Mouse (Mus musculus) layer of hippocampus, adult 2 months (tissue): Measurements from ENCODE around the gene Slc2a10. TPM values are rescaled to one million over a fixed set of nuclear protein-coding genes. Genes with fewer than 3 reads are reported as not detected.
A peak's percentile ranks its signal among the peaks of the same experiment; 100 is the strongest.
"Not testable (repeated sequence)": the region's sequence is repeated elsewhere in the genome, so short reads cannot be mapped to it uniquely, and the experiment has no call there.

Experiments used
- DNase-seq, 2 experiments: peaks; one replicate each; pipeline ENCODE4 v3.0.0; 2022; ENCODE audit warnings: low spot score in 2 of 2
- H3K27ac ChIP-seq: fragments of 200-600 bp; 2 replicates; pipeline ENCODE4 v1.8.1; 2022
- H3K4me3 ChIP-seq: fragments of 200-600 bp; 2 replicates; pipeline ENCODE4 v1.8.1; 2022; ENCODE audit warnings: mild to moderate bottlenecking
- CTCF ChIP-seq: fragments of 200-600 bp; conservative IDR thresholded peaks from 2 replicates; pipeline ENCODE4 v1.8.1; 2022; ENCODE audit warnings: antibody characterized with exemption, mild to moderate bottlenecking, moderate library complexity
- total RNA-seq, 2 experiments: library from RNA; stranded (reverse); gene quantifications; 2 replicates each; pipeline ENCODE4 v1.2.3; 2021

Gene Slc2a10
- total RNA-seq, 2 experiments from 2014 or later: 0.91 to 0.92 TPM

GRCm38 (mm10) chr2:165512426-165512825, 8.8 kb downstream of the Slc2a10 start:
- H3K4me3 ChIP-seq: no peak overlapping the region
- no peak overlapping the region for H3K27ac ChIP-seq

GRCm38 (mm10) chr2:165512870-165513600, 9.4 kb downstream of the Slc2a10 start:
- Histone ChIP-seq H3K4me3 (no peak overlapping the region), H3K27ac (no peak overlapping the region)
- DNase-seq: no peak
- no peak for TF ChIP-seq CTCF

More at GRCm38 (mm10) chr2:165512426-165512825, 8.8 kb downstream of the Slc2a10 start:
- no peak for DNase-seq
- no peak for TF ChIP-seq CTCF

DNA sequence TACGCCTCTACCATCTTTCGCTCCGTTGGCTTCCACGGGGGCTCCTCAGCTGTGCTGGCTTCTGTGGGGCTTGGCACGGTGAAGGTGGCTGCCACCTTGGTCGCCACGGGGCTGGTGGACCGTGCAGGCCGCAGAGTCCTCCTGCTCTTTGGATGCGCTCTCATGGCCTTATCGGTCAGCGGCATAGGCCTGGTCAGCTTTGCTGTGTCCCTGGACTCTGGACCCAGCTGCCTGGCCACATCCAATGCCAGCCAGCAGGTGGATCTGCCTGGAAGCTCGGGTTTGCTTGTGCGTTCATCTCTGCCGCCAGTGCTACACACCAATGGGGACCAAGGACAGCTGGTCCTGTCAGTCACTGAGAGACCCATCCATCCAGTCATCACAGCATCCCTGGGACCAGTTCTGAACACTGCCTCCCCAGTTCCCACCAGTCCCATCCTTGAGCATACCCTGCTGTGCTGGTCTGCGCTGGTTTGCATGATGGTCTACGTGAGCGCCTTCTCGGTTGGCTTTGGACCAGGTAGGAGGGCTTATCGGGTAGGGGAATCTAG, 11.7 kb downstream of the Slc2a10 start:
- no peak overlapping the region for H3K27ac ChIP-seq
- no peak overlapping the region for H3K4me3 ChIP-seq
- no peak for DNase-seq
- no peak for TF ChIP-seq CTCF

DNA sequence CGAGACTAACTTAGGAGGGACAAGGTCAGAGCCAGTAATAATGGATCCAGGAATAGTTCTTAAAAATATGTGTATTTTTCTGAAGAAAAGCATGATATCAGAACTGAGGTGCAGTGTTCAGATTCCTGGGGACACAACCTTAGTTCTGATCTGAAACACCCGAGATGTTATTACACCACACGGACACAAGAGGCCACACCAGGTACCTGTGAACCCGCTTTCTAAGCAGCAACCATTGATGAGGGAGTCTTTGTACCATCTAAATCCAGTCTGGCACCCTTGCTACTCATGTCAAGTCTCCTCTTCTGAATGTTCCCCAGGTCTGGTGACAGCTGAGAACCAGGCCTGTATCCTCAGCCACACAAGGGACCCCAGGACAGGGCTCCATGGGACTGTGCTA, 22.0 kb downstream of the Slc2a10 start:
- DNase-seq: no peak
- H3K4me3 ChIP-seq: no peak overlapping the region
- no peak overlapping the region for H3K27ac ChIP-seq
- TF ChIP-seq CTCF: peak; percentile 74

DNA sequence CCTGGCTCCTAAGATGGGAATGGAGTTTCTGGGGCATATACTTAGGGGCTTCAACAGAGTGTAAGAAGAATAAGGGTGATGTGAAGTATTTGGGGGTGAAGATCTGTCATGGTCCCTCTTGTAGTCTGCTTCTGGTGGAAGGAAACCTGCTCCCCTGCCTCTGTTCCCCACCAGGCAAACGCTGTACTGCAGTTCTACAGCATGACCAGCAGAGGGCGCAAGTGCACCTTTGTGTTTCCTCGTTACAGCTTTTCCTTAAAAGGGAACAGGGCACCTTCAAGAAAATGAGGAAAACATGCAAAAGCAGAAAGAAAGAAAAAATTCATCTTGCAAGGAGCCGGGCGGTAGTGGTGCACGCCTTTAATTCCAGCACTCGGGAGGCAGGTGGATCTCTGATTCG, 25.5 kb downstream of the Slc2a10 start:
- peak; percentile 47 to 78 for DNase-seq
- no peak overlapping the region for H3K4me3 ChIP-seq
- H3K27ac ChIP-seq: no peak overlapping the region
- peak; percentile 99 for TF ChIP-seq CTCF

GRCm38 (mm10) chr2:165533789-165534188, 30.2 kb downstream of the Slc2a10 start:
- no peak for TF ChIP-seq CTCF
- no peak for DNase-seq
- no peak overlapping the region for H3K27ac ChIP-seq
- no peak overlapping the region for H3K4me3 ChIP-seq

GRCm38 (mm10) chr2:165540975-165541374, 37.4 kb downstream of the Slc2a10 start:
- Histone ChIP-seq H3K4me3 (no peak overlapping the region), H3K27ac (no peak overlapping the region)
- no peak for DNase-seq
- TF ChIP-seq CTCF: no peak

DNA sequence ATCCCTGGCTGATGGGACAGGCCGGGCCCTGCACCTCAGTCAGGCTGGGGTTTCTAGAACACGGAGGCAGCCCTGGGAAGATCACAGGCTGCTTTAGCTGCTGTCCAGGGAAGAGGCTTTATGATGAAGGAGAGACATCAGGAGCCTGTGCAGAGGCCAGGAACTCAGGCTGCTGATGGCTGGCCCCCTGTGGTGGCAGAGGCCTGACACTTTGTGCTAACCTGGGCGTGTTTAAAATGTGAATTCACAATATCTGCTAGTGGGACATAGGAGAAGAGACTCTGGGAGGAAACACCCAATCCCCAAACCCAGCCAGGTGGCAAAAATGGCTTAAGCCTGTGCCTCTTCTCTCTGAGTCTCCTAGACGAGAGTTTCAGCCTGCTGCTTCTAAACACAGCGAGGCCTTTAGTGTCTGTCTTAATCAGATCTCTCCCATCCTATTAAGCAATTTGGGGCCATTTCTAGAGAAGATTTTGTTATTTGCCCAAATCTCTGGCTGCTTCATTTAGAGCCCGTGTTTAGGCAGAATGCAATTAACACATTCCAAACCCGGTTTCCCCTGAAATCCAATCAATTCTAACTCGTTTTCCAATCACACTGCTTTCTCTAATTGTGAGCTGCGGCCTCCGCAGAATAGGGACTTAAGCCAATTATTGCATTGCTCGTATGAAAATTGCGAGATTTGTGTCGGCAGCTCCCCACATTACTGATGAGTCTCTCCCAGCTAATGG, 39.5 kb downstream of the Slc2a10 start:
- Histone ChIP-seq H3K4me3 (no peak overlapping the region), H3K27ac (peak overlapping the region; percentile 74)
- no peak for DNase-seq
- no peak for TF ChIP-seq CTCF

- no peak overlapping the region for H3K4me3 ChIP-seq
- peak overlapping the region; percentile 74 for H3K27ac ChIP-seq
- DNase-seq: no peak
- TF ChIP-seq CTCF: no peak
Observed at GRCm38 (mm10) chr2:165543670-165544016, 40.1 kb downstream of the Slc2a10 start.

- DNase-seq: no peak
- no peak overlapping the region for H3K4me3 ChIP-seq
- no peak overlapping the region for H3K27ac ChIP-seq
- no peak for TF ChIP-seq CTCF
Observed at GRCm38 (mm10) chr2:165545687-165546086, 42.1 kb downstream of the Slc2a10 start.

DNA sequence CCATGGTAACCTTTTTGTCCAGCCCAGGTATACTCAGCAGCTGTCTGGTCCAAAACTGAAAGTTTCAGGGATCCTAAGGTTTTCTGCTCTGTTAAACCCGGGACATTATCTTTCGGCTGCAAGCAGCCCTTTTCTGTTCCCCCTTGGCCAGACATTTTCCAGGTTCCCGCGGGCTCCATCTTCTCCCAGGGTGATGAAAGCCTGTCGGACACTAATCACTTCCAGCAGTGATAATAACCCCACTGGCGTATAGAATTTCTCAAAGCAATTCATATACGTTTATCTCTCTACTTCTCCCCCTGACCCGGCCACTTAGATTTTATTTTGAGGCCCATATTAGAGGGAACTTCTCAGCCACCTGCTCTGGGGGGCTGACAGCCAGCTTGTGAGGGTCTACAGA, 42.8 kb downstream of the Slc2a10 start:
- no peak overlapping the region for H3K27ac ChIP-seq
- DNase-seq: no peak
- no peak overlapping the region for H3K4me3 ChIP-seq
- no peak for TF ChIP-seq CTCF

GRCm38 (mm10) chr2:165547410-165547809, 43.8 kb downstream of the Slc2a10 start:
- TF ChIP-seq CTCF: no peak
- peak in 1 of 2 experiments; percentile 43 for DNase-seq
- H3K27ac ChIP-seq: no peak overlapping the region

DNA sequence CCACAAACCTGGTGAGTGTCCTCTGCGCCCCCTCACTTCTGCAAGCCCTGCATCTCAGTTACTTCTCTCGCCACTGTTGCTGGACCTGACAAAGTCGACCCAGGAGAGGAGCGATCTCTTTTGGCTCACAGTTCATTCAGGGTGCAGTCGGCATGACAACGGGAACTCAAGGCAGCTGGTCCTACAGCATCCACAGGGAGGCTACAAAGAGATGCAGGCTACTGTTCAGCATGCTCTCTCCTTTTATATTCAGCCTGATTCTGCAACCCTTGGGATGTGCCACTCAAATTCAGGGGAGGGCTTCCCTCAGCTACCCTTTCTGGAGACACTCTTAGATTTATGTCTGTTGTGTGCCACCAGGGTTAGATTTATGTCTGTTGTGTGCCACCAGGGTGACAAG, 45.0 kb downstream of the Slc2a10 start:
- Histone ChIP-seq H3K27ac (peak overlapping the region; percentile 57; the same call in 1 of the 2 replicates), H3K4me3 (no peak overlapping the region)
- no peak for DNase-seq
- no peak; the same call in 1 of the 2 replicates for TF ChIP-seq CTCF

More at GRCm38 (mm10) chr2:165547410-165547809, 43.8 kb downstream of the Slc2a10 start:
- H3K4me3 ChIP-seq: no peak overlapping the region

DNA sequence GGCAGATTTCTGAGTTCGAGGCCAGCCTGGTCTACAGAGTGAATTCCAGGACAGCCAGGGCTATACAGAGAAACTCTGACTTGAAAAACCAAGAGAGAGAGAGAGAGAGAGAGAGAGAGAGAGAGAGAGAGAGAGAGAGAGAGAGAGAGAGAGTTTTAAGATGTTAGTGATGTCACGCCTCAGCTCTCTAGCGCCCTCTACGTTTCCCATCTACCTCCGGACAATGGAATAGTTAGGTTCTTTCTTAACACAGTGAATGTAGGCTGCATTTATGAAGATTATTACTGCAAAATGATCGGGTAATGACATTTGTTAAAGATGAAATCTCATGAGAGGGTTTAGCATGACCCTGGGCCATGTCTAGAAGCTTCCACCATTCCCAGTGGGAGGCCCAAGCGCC, 46.8 kb downstream of the Slc2a10 start:
- TF ChIP-seq CTCF: peak; percentile 55
- DNase-seq, H3K4me3 ChIP-seq: not testable (repeated sequence)

More for the DNA sequence above, 46.8 kb downstream of the Slc2a10 start:
- H3K27ac ChIP-seq: not testable (repeated sequence)
